Mouse (Mus musculus): ENCODE measurements around the gene Reep3. TPM values are rescaled to one million over a fixed set of nuclear protein-coding genes. Genes with fewer than 3 reads are reported as not detected.

Reep3 gene
- polyA plus RNA-seq, 1 experiment from 2014 or later: 54.9 TPM

- WGBS: 1% methylated on average over 66 of the region's 73 CpGs
- Histone ChIP-seq H3K9ac (peak within 1 kb of the TSS; percentile 98), H3K27me3 (no peaks in the 10 kb centered on the region), H3K4me1 (peaks cover 28% of the 10 kb centered on the region), H3K36me3 (0 out of 2 replicates have a peak, but pooled peaks cover 2% of the 10 kb centered on the region), H3K4me3 (peak within 1 kb of the TSS; percentile 89), H3K4me2 (peak within 1 kb of the TSS; percentile 67), H3K27ac (peak within 1 kb of the TSS; percentile 98), H3K9me3 (no peaks in the 10 kb centered on the region)
- peak; percentile 84 for ATAC-seq (ENCODE audit: insufficient number of reproducible peaks, low FRiP score, low TSS enrichment, low read depth)
Observed at GRCm38 (mm10) chr10:67095798-67096620, 736 bp downstream of the Reep3 start, which contains the start of gene Jmjd1c. Jmjd1c (plus strand) TSS chr10:67096125.

GRCm38 (mm10) chr10:67094922-67095321 lies 1.8 kb downstream of the Reep3 start:
- Histone ChIP-seq H3K27ac (no peak overlapping the region), H3K27me3 (no peaks in the 10 kb centered on the region), H3K4me3 (no peak overlapping the region), H3K36me3 (0 out of 2 replicates have a peak, but pooled peaks cover 2% of the 10 kb centered on the region), H3K9ac (no peak overlapping the region), H3K4me2 (no peak overlapping the region), H3K4me1 (peaks cover 22% of the 10 kb centered on the region), H3K9me3 (no peaks in the 10 kb centered on the region)
- WGBS: 88% methylated on average over 7 of the region's 7 CpGs
- no peak for ATAC-seq (ENCODE audit: insufficient number of reproducible peaks, low FRiP score, low TSS enrichment, low read depth)

- H3K27ac ChIP-seq: no peak overlapping the region
- WGBS: 83% methylated on average over 4 of the region's 4 CpGs
- H3K9me3 ChIP-seq: no peaks in the 10 kb centered on the region
- H3K4me1 ChIP-seq: peaks cover 14% of the 10 kb centered on the region
- H3K4me3 ChIP-seq: no peak overlapping the region
- no peak overlapping the region for H3K9ac ChIP-seq
- no peaks in the 10 kb centered on the region for H3K27me3 ChIP-seq
- no peak overlapping the region for H3K4me2 ChIP-seq
- no peak for ATAC-seq (ENCODE audit: insufficient number of reproducible peaks, low FRiP score, low TSS enrichment, low read depth)
- 0 out of 2 replicates have a peak, but pooled peaks cover 2% of the 10 kb centered on the region for H3K36me3 ChIP-seq
Observed at GRCm38 (mm10) chr10:67090611-67091010, 6.1 kb downstream of the Reep3 start.

- WGBS: 86% methylated on average over 5 of the region's 5 CpGs
- Histone ChIP-seq H3K4me2 (no peak overlapping the region), H3K4me1 (peaks cover 28% of the 10 kb centered on the region), H3K4me3 (no peak overlapping the region), H3K9ac (no peak overlapping the region), H3K27me3 (no peaks in the 10 kb centered on the region), H3K36me3 (0 out of 2 replicates have a peak, but pooled peaks cover 1% of the 10 kb centered on the region), H3K9me3 (no peaks in the 10 kb centered on the region), H3K27ac (no peak overlapping the region)
- ATAC-seq (ENCODE audit: insufficient number of reproducible peaks, low FRiP score, low TSS enrichment, low read depth): no peak
Observed at GRCm38 (mm10) chr10:67087447-67088226, 9.1 kb downstream of the Reep3 start.

- WGBS: 39% methylated on average over 7 of the region's 7 CpGs
- Histone ChIP-seq H3K4me3 (no peak overlapping the region), H3K27me3 (no peaks in the 10 kb centered on the region), H3K4me1 (peaks cover 34% of the 10 kb centered on the region), H3K36me3 (no peaks in the 10 kb centered on the region), H3K9ac (no peak overlapping the region), H3K27ac (no peak overlapping the region), H3K4me2 (no peak overlapping the region), H3K9me3 (no peaks in the 10 kb centered on the region)
- no peak for ATAC-seq (ENCODE audit: insufficient number of reproducible peaks, low FRiP score, low TSS enrichment, low read depth)
Observed at GRCm38 (mm10) chr10:67085916-67086315, 10.8 kb downstream of the Reep3 start.

- no peaks in the 10 kb centered on the region for H3K36me3 ChIP-seq
- ATAC-seq (ENCODE audit: insufficient number of reproducible peaks, low FRiP score, low TSS enrichment, low read depth): no peak
- 58% methylated on average over 10 of the region's 10 CpGs for WGBS
Observed at GRCm38 (mm10) chr10:67085124-67085523, 11.6 kb downstream of the Reep3 start.

GRCm38 (mm10) chr10:67083446-67084166 lies 13.1 kb downstream of the Reep3 start:
- 0 out of 2 replicates have a peak, but pooled peaks have one; percentile 47 for ATAC-seq (ENCODE audit: insufficient number of reproducible peaks, low FRiP score, low TSS enrichment, low read depth)
- no peaks in the 10 kb centered on the region for H3K9me3 ChIP-seq
- H3K4me3 ChIP-seq: no peak overlapping the region
- WGBS: 43% methylated on average over 10 of the region's 10 CpGs
- no peak overlapping the region for H3K9ac ChIP-seq
- H3K27ac ChIP-seq: peak overlapping the region; percentile 35; the same call in 1 of the 2 replicates
- peaks cover 34% of the 10 kb centered on the region for H3K4me1 ChIP-seq
- no peak overlapping the region for H3K4me2 ChIP-seq
- H3K27me3 ChIP-seq: no peaks in the 10 kb centered on the region
- H3K36me3 ChIP-seq: no peaks in the 10 kb centered on the region

More at GRCm38 (mm10) chr10:67085124-67085523, 11.6 kb downstream of the Reep3 start:
- no peak overlapping the region for H3K9ac ChIP-seq
- H3K4me3 ChIP-seq: no peak overlapping the region
- H3K9me3 ChIP-seq: no peaks in the 10 kb centered on the region
- no peak overlapping the region for H3K27ac ChIP-seq
- H3K4me2 ChIP-seq: no peak overlapping the region
- H3K27me3 ChIP-seq: no peaks in the 10 kb centered on the region
- H3K4me1 ChIP-seq: peaks cover 34% of the 10 kb centered on the region

GRCm38 (mm10) chr10:67082531-67082930 lies 14.2 kb downstream of the Reep3 start:
- 85% methylated on average over 4 of the region's 4 CpGs for WGBS

GRCm38 (mm10) chr10:67081206-67082007 lies 15.3 kb downstream of the Reep3 start:
- Histone ChIP-seq H3K4me3 (no peak overlapping the region), H3K9me3 (no peaks in the 10 kb centered on the region), H3K9ac (no peak overlapping the region), H3K36me3 (no peaks in the 10 kb centered on the region), H3K4me2 (no peak overlapping the region), H3K27ac (0 out of 2 replicates have a peak overlapping the region, but pooled peaks have one; percentile 1), H3K4me1 (peaks cover 31% of the 10 kb centered on the region), H3K27me3 (no peaks in the 10 kb centered on the region)
- no peak for ATAC-seq (ENCODE audit: insufficient number of reproducible peaks, low FRiP score, low TSS enrichment, low read depth)
- 59% methylated on average over 18 of the region's 18 CpGs for WGBS

More at GRCm38 (mm10) chr10:67082531-67082930, 14.2 kb downstream of the Reep3 start:
- Histone ChIP-seq H3K4me3 (no peak overlapping the region), H3K27ac (no peak overlapping the region), H3K27me3 (no peaks in the 10 kb centered on the region), H3K4me1 (peaks cover 34% of the 10 kb centered on the region), H3K4me2 (no peak overlapping the region), H3K9me3 (no peaks in the 10 kb centered on the region), H3K9ac (no peak overlapping the region), H3K36me3 (no peaks in the 10 kb centered on the region)
- no peak for ATAC-seq (ENCODE audit: insufficient number of reproducible peaks, low FRiP score, low TSS enrichment, low read depth)

GRCm38 (mm10) chr10:67079030-67079429 lies 17.7 kb downstream of the Reep3 start:
- no peak for ATAC-seq (ENCODE audit: insufficient number of reproducible peaks, low FRiP score, low TSS enrichment, low read depth)
- no peak overlapping the region for H3K9ac ChIP-seq

More at GRCm38 (mm10) chr10:67079030-67079429, 17.7 kb downstream of the Reep3 start:
- no peaks in the 10 kb centered on the region for H3K36me3 ChIP-seq
- no peaks in the 10 kb centered on the region for H3K9me3 ChIP-seq
- no peaks in the 10 kb centered on the region for H3K27me3 ChIP-seq
- peaks cover 15% of the 10 kb centered on the region for H3K4me1 ChIP-seq
- WGBS: 66% methylated on average over 4 of the region's 4 CpGs
- no peak overlapping the region for H3K4me3 ChIP-seq
- H3K27ac ChIP-seq: no peak overlapping the region
- H3K4me2 ChIP-seq: no peak overlapping the region
